Mouse (Mus musculus) cerebellum, adult 11 months (tissue): ENCODE results near the gene Hacd4.
"Not testable (repeated sequence)": the region's sequence is repeated elsewhere in the genome, so short reads cannot be mapped to it uniquely, and the experiment has no call there.

Source experiments
- DNase-seq: peaks from one replicate; pipeline ENCODE4 v3.0.0; 2022

Hacd4 gene

GRCm38 (mm10) chr4:88427630-88428239, 11.0 kb downstream of the Hacd4 start:
- no peak for DNase-seq

- DNase-seq = no peak
Measured at GRCm38 (mm10) chr4:88424563-88424962, 14.2 kb downstream of the Hacd4 start.

GRCm38 (mm10) chr4:88419378-88419777, 19.4 kb downstream of the Hacd4 start:
- DNase-seq = no peak

GRCm38 (mm10) chr4:88415017-88415416, 23.7 kb downstream of the Hacd4 start:
- no peak for DNase-seq

GRCm38 (mm10) chr4:88412331-88412730, 26.4 kb downstream of the Hacd4 start:
- DNase-seq = no peak

- no peak for DNase-seq
Measured at GRCm38 (mm10) chr4:88409279-88409678, 29.4 kb downstream of the Hacd4 start.

GRCm38 (mm10) chr4:88406887-88407696, 31.6 kb downstream of the Hacd4 start:
- DNase-seq = no peak

GRCm38 (mm10) chr4:88402884-88403283, 35.8 kb downstream of the Hacd4 start:
- no peak for DNase-seq

GRCm38 (mm10) chr4:88400992-88401313, 37.8 kb downstream of the Hacd4 start:
- DNase-seq = no peak

- DNase-seq = no peak
Measured at GRCm38 (mm10) chr4:88400302-88400991, 38.3 kb downstream of the Hacd4 start.

GRCm38 (mm10) chr4:88396995-88397521, 41.7 kb downstream of the Hacd4 start:
- no peak for DNase-seq

- no peak for DNase-seq
Measured at GRCm38 (mm10) chr4:88395717-88396116, 43.0 kb downstream of the Hacd4 start.

- not testable (repeated sequence) for DNase-seq
Measured at GRCm38 (mm10) chr4:88390596-88390995, 48.1 kb downstream of the Hacd4 start.

GRCm38 (mm10) chr4:88390036-88390435, 48.7 kb downstream of the Hacd4 start:
- DNase-seq = no peak

- no peak for DNase-seq
Measured at GRCm38 (mm10) chr4:88372293-88373224, 66.2 kb downstream of the Hacd4 start.

GRCm38 (mm10) chr4:88370819-88371218, 67.9 kb downstream of the Hacd4 start:
- no peak for DNase-seq

GRCm38 (mm10) chr4:88369951-88370350, 68.8 kb downstream of the Hacd4 start:
- DNase-seq = no peak

- DNase-seq = no peak
Measured at GRCm38 (mm10) chr4:88357431-88357830, 81.3 kb downstream of the Hacd4 start.

- no peak for DNase-seq
Measured at GRCm38 (mm10) chr4:88356652-88357051, 82.1 kb downstream of the Hacd4 start.

GRCm38 (mm10) chr4:88350910-88351309, 87.8 kb downstream of the Hacd4 start:
- peak; percentile 53 for DNase-seq
